32 mouse cellular contexts compared by ENCODE assay signal in genomic region chr11:85807353-85807752, GRCm38 (mm10). TPM values are rescaled to one million over a fixed set of nuclear protein-coding genes. Genes with fewer than 3 reads are reported as not detected.
DNase-seq lines count a peak whose midpoint lies in the region; ATAC-seq and TF ChIP-seq lines count a peak whose summit lies in the region.
"Had no signal": no experiment of that assay in that cellular context is flagged by ENCODE, and none has a peak within 500 bp of the region (broad histone marks: within the 10 kb centered on the region; RNA-seq: fewer than 3 reads in every experiment).

No protein-coding gene starts in this region.

- H3K27ac ChIP-seq in lung, embryonic 15.5 days, result peak overlapping the region; percentile 42
- H3K27ac ChIP-seq in CH12.LX (ENCODE audit: insufficient read depth, low read depth), result no peak overlapping the region
- H3K27ac ChIP-seq: forebrain, embryonic 10.5 days; forebrain, embryonic 13.5 days; heart, adult 2 months; heart, embryonic 10.5 days; heart, embryonic 13.5 days had no signal

- no peak for ATAC-seq in lung, embryonic 15.5 days (ENCODE audit: borderline replicate concordance, extremely low read depth, low FRiP score, low TSS enrichment)
- ATAC-seq: forebrain, embryonic 13.5 days; forebrain, embryonic 16.5 days; Patski had no signal

- in situ Hi-C loops in CH12.LX (cut with MboI; ENCODE audit: low pct_ligation_motif_present, low pct_unique_long_range_greater_than_20kb, low sequenced_read_pairs), result no loop called here

- TF ChIP-seq CTCF in CH12.LX (conservative IDR thresholded peaks at IDR 0.05 in 1 of 2, IDR thresholded peaks at IDR 0.05 in 1 of 2; ENCODE audit: low read depth in 2 of 2, low read length in 2 of 2), result no peak

- TF ChIP-seq RAD21 in CH12.LX (IDR thresholded peaks at IDR 0.05; ENCODE audit: low read depth, low read length), result no peak

- H3K4me3 ChIP-seq in lung, embryonic 15.5 days, result no peak overlapping the region
- H3K4me3 ChIP-seq in CH12.LX (replicated peaks in 1 of 3; ENCODE audit: low read depth in 2 of 3, low read length in 2 of 3, poor library complexity in 1 of 3), result no peak overlapping the region
- H3K4me3 ChIP-seq: forebrain, embryonic 10.5 days; forebrain, embryonic 13.5 days; heart, adult 2 months; heart, embryonic 10.5 days; heart, embryonic 13.5 days had no signal

- no peak for TF ChIP-seq POLR2A in CH12.LX (IDR thresholded peaks at IDR 0.05; ENCODE audit: low read depth, low read length)

- H3K79me2 ChIP-seq in CH12.LX (replicated peaks; ENCODE audit: control insufficient read depth, extremely low read depth, insufficient read depth, poor library complexity, severe bottlenecking), result no peaks in the 10 kb centered on the region

- H3K9ac ChIP-seq in lung, embryonic 15.5 days, result no peak overlapping the region
- no peak overlapping the region for H3K9ac ChIP-seq in CH12.LX (ENCODE audit: insufficient read depth, low read depth)
- H3K9ac ChIP-seq: forebrain, embryonic 13.5 days; heart, embryonic 13.5 days had no signal

- no peak overlapping the region for H3K4me2 ChIP-seq in lung, embryonic 15.5 days
- H3K4me2 ChIP-seq in CH12.LX (ENCODE audit: insufficient read depth, low read depth, poor library complexity, severe bottlenecking), result no peak overlapping the region
- H3K4me2 ChIP-seq: forebrain, embryonic 13.5 days; heart, embryonic 13.5 days had no signal

- WGBS in lung, embryonic 15.5 days, result 46% methylated on average over 11 of the region's 11 CpGs

- dilution Hi-C loops in CH12.LX (cut with MboI; ENCODE audit: extremely low pct_ligation_motif_present, extremely low pct_unique_long_range_greater_than_20kb, low sequenced_read_pairs), result no loop called here

- no peaks in the 10 kb centered on the region for H3K27me3 ChIP-seq in lung, embryonic 15.5 days
- H3K27me3 ChIP-seq in CH12.LX (replicated peaks), result no peaks in the 10 kb centered on the region
- H3K27me3 ChIP-seq: Patski had no signal

- peak; percentile 42 for DNase-seq in kidney, adult 11 months
- no peak for DNase-seq in kidney, adult 18-20 months
- DNase-seq in kidney, postnatal 10 days, result peak; percentile 31
- no peak for DNase-seq in kidney, postnatal 14 days
- DNase-seq in lung, adult 18-20 months, result no peak
- no peak for DNase-seq in CH12.LX (ENCODE audit: extremely low read depth)
- no peak for DNase-seq in spleen, postnatal 14 days (ENCODE audit: low spot score in 2 of 2)
- DNase-seq: adrenal gland, postnatal 10 days; adrenal gland, postnatal 36 days; cerebellum, adult 18-20 months; cerebellum, adult 9-10 months; cerebellum, postnatal 14 days; gastrocnemius, postnatal 10 days; gastrocnemius, postnatal 36 days; heart, adult 2 months; heart, postnatal 14 days; heart, postnatal 4 days had no signal

- peaks cover 26% of the 10 kb centered on the region for H3K4me1 ChIP-seq in lung, embryonic 15.5 days
- H3K4me1 ChIP-seq in CH12.LX (ENCODE audit: control insufficient read depth in 1 of 2, insufficient read depth in 2 of 2), result peaks cover 23 to 28% of the 10 kb centered on the region in 2 experiments
- H3K4me1 ChIP-seq: forebrain, embryonic 13.5 days had no signal

- no peaks in the 10 kb centered on the region for H3K36me3 ChIP-seq in lung, embryonic 15.5 days
- H3K36me3 ChIP-seq in CH12.LX (replicated peaks in 1 of 2; ENCODE audit: control insufficient read depth in 1 of 2, insufficient read depth in 1 of 2, low read length in 1 of 2), result no peaks in the 10 kb centered on the region
- H3K36me3 ChIP-seq: forebrain, embryonic 10.5 days; G1E; heart, embryonic 10.5 days; heart, embryonic 13.5 days had no signal

- TF ChIP-seq EP300 in CH12.LX (IDR thresholded peaks at IDR 0.05; ENCODE audit: low read length), result no peak

- H3K9me3 ChIP-seq in lung, embryonic 15.5 days, result no peaks in the 10 kb centered on the region
- no peaks in the 10 kb centered on the region for H3K9me3 ChIP-seq in CH12.LX (replicated peaks; ENCODE audit: low read length)
- H3K9me3 ChIP-seq: forebrain, embryonic 10.5 days; forebrain, embryonic 13.5 days; G1E; heart, embryonic 10.5 days; heart, embryonic 13.5 days had no signal

TF ChIP-seq in CH12.LX, 34 proteins besides CTCF, POLR2A, EP300 and RAD21:
- TF ChIP-seq BHLHE40 (IDR thresholded peaks at IDR 0.05; ENCODE audit: low read depth, low read length), result peak; percentile 33; the same call in 1 of the 2 replicates
- no peak for TF ChIP-seq MAX (IDR thresholded peaks at IDR 0.05; ENCODE audit: low read length)

RNA-seq across cellular contexts. Expression of gene Tbx2, which starts 25.0 kb away (rescaled TPM):
- 40.9 and 44.9 TPM in 2 replicates for polyA plus RNA-seq in lung, embryonic 15.5 days (2015; fragmentation: Nextera tagmentation; extraction: Ambion mirVana)
- 0.04 TPM in 1 of 2 replicates, not detected in the other for total RNA-seq in CH12.LX (2012; rRNA removed)
- total RNA-seq in CH12.LX (2014; rRNA removed), result not detected in 2 replicates
- polyA plus RNA-seq in CH12.LX (2012; ENCODE audit: insufficient read length, low read depth), result 0.14 and 0.17 TPM in 2 replicates

RNA-seq across cellular contexts. Expression of gene Gm11444, which starts 42.8 kb away (rescaled TPM):
- 0.62 TPM in 1 of 2 replicates, not detected in the other for polyA plus RNA-seq in lung, embryonic 15.5 days (2015; fragmentation: Nextera tagmentation; extraction: Ambion mirVana)
- total RNA-seq in CH12.LX (2012; rRNA removed) (not detected in 2 replicates), CH12.LX (2014; rRNA removed) (not detected in 2 replicates)
- not detected in 2 replicates for polyA plus RNA-seq in CH12.LX (2012; ENCODE audit: insufficient read length, low read depth)
- total RNA-seq: adrenal gland, adult 18-20 months; adrenal gland, postnatal 10 days; adrenal gland, postnatal 36 days; G1E; gastrocnemius, adult 18-20 months; gastrocnemius, postnatal 10 days; gastrocnemius, postnatal 36 days; granulocyte monocyte progenitor cell, adult 5-6 weeks; heart, adult 2 months; heart, postnatal 14 days; heart, postnatal 4 days had no signal
- polyA plus RNA-seq: embryonic facial prominence, embryonic 11.5 days; embryonic facial prominence, embryonic 14.5 days; forebrain, embryonic 10.5 days; forebrain, embryonic 13.5 days; forebrain, embryonic 16.5 days; G1E; heart, adult 2 months; heart, embryonic 10.5 days; heart, embryonic 13.5 days; heart, embryonic 16.5 days; hindbrain, embryonic 11.5 days; Patski had no signal

Comparison
In these comparisons a context has a peak if more than half of its experiments do, and no peak if none do; other contexts are left out.
1. DNase-seq: peak in kidney, adult 11 months (single experiment) and kidney, postnatal 10 days (single experiment); none in kidney, adult 18-20 months (single experiment), kidney, postnatal 14 days (single experiment), lung, adult 18-20 months (0 of 2), CH12.LX (single experiment) and spleen, postnatal 14 days (0 of 2).
2. RNA of gene Tbx2, which starts 25.0 kb away (polyA plus RNA-seq): 40.9 to 44.9 TPM in lung, embryonic 15.5 days; 0.14 to 0.17 TPM in CH12.LX; every median in the first group is over 10 times any median in the second.